Mouse (Mus musculus): ENCODE measurements around the gene Dpm1.

Dpm1 gene

GRCm38 (mm10) chr2:168161514-168161971 lies 68.8 kb downstream of the Dpm1 start:
- DNase-seq: no peak

- no peak for DNase-seq
These were observed 69.9 kb downstream of the Dpm1 start for GRCm38 (mm10) chr2:168160370-168160930.

All from spleen, adult 18-20 months (tissue).